Mouse (Mus musculus) C2C12 (cell line): ENCODE measurements around the gene Prdm11.
A peak's percentile ranks its signal among the peaks of the same experiment; 100 is the strongest.

ENCODE experiments used
- CEBPB ChIP-seq: IDR thresholded peaks from one replicate; pipeline ENCODE4 v1.6.1; 2011; ENCODE audit warnings: low read depth, mild to moderate bottlenecking, control low read depth, moderate library complexity
- CTCF ChIP-seq: IDR thresholded peaks from one replicate; pipeline ENCODE4 v1.5.1; 2011; ENCODE audit not compliant: control insufficient read depth, insufficient read depth, insufficient read length
- MAX ChIP-seq: IDR thresholded peaks from one replicate; pipeline ENCODE4 v1.6.1; 2011; ENCODE audit warnings: mild to moderate bottlenecking, control low read depth
- MYOD1 ChIP-seq: IDR thresholded peaks from one replicate; pipeline ENCODE4 v1.6.1; 2011; ENCODE audit warnings: low read depth; ENCODE audit not compliant: control insufficient read depth, insufficient read length
- MYOG ChIP-seq: IDR thresholded peaks from one replicate; pipeline ENCODE4 v1.6.1; 2011; ENCODE audit not compliant: control insufficient read depth, insufficient read length; ENCODE audit errors: extremely low read depth
- USF1 ChIP-seq: IDR thresholded peaks from one replicate; pipeline ENCODE4 v1.6.1; 2011; ENCODE audit warnings: low read depth, mild to moderate bottlenecking, control low read depth, moderate library complexity

GRCm38 (mm10) chr2:92938827-92939226 lies 107.1 kb downstream of the Prdm11 start:
- no peak for TF ChIP-seq CTCF
- TF ChIP-seq MYOG: no peak
- TF ChIP-seq MAX: peak; percentile 89
- TF ChIP-seq MYOD1: peak; percentile 75
- TF ChIP-seq USF1: peak; percentile 73
- no peak for TF ChIP-seq CEBPB
